Mouse (Mus musculus) lung, postnatal 14 days (tissue): ENCODE data around the gene Rin1.
"Not testable (repeated sequence)": the region's sequence is repeated elsewhere in the genome, so short reads cannot be mapped to it uniquely, and the experiment has no call there.

ENCODE experiments used
- DNase-seq: peaks from one replicate; pipeline ENCODE4 v3.0.0; 2021

Gene Rin1

GRCm38 (mm10) chr19:5069486-5069885 is 19.2 kb downstream of the Rin1 start:
- DNase-seq: no peak

GRCm38 (mm10) chr19:5069978-5070377 is 19.7 kb downstream of the Rin1 start:
- no peak for DNase-seq

- no peak for DNase-seq
Measured at GRCm38 (mm10) chr19:5071077-5071476, 20.8 kb downstream of the Rin1 start.

- peak; percentile 80 for DNase-seq
Measured at GRCm38 (mm10) chr19:5071545-5072369, 21.5 kb downstream of the Rin1 start.

GRCm38 (mm10) chr19:5072389-5073019 is 22.2 kb downstream of the Rin1 start:
- DNase-seq: no peak

GRCm38 (mm10) chr19:5073028-5073427 is 22.7 kb downstream of the Rin1 start:
- DNase-seq: peak; percentile 77

GRCm38 (mm10) chr19:5073518-5073917 is 23.2 kb downstream of the Rin1 start:
- DNase-seq: no peak

GRCm38 (mm10) chr19:5079279-5079678 is 29.0 kb downstream of the Rin1 start:
- no peak for DNase-seq

GRCm38 (mm10) chr19:5082005-5082404 is 31.7 kb downstream of the Rin1 start:
- DNase-seq: no peak

GRCm38 (mm10) chr19:5082596-5082995 is 32.3 kb downstream of the Rin1 start:
- DNase-seq: no peak

- DNase-seq: no peak
Measured at GRCm38 (mm10) chr19:5083961-5084833, 33.9 kb downstream of the Rin1 start.

GRCm38 (mm10) chr19:5084834-5085144 is 34.5 kb downstream of the Rin1 start:
- DNase-seq: no peak

GRCm38 (mm10) chr19:5085145-5085863 is 35.0 kb downstream of the Rin1 start, which contains the start of gene Tmem151a:
Tmem151a (minus strand) TSS chr19:5085531.
- no peak for DNase-seq

- not testable (repeated sequence) for DNase-seq
Measured at GRCm38 (mm10) chr19:5086533-5086932, 36.3 kb downstream of the Rin1 start.

- peak; percentile 96 for DNase-seq
Measured at GRCm38 (mm10) chr19:5087884-5088728, 37.8 kb downstream of the Rin1 start, which contains the start of gene Yif1a. Yif1a (plus strand) TSS chr19:5088538.

GRCm38 (mm10) chr19:5089324-5089723 is 39.0 kb downstream of the Rin1 start:
- DNase-seq: no peak

- DNase-seq: no peak
Measured at GRCm38 (mm10) chr19:5092083-5092482, 41.8 kb downstream of the Rin1 start.

- no peak for DNase-seq
Measured at GRCm38 (mm10) chr19:5093481-5094242, 43.4 kb downstream of the Rin1 start.

GRCm38 (mm10) chr19:5094243-5094632 is 44.0 kb downstream of the Rin1 start:
- DNase-seq: peak; percentile 94

GRCm38 (mm10) chr19:5094746-5095417 is 44.6 kb downstream of the Rin1 start:
- DNase-seq: no peak
